Mouse (Mus musculus) spleen, adult 2 months (tissue): ENCODE results near the gene Pde6h. TPM values are rescaled to one million over a fixed set of nuclear protein-coding genes. Genes with fewer than 3 reads are reported as not detected.
A peak's percentile ranks its signal among the peaks of the same experiment; 100 is the strongest.

Source experiments
- DNase-seq, 2 experiments: peaks; one replicate each; pipeline versions ENCODE4 v3.0.0 to v3.0.0-alpha.2; 2012 to 2021; ENCODE audit warnings: low spot score in 2 of 2, low read depth in 1 of 2
- H3K27ac ChIP-seq: fragments of 200-500 bp; 2 replicates; pipeline ENCODE4 v1.5.1; 2012; ENCODE audit warnings: low read length, inconsistent platforms; ENCODE audit not compliant: insufficient read depth
- H3K27me3 ChIP-seq: fragments of 200-500 bp; 2 replicates; pipeline ENCODE4 v1.6.1; 2012; ENCODE audit warnings: mild to moderate bottlenecking, moderate library complexity, low read length, inconsistent platforms; ENCODE audit not compliant: control insufficient read depth, insufficient read depth
- H3K36me3 ChIP-seq: fragments of 200-500 bp; 2 replicates; pipeline ENCODE4 v1.6.1; 2012; ENCODE audit warnings: mild to moderate bottlenecking, low read length, inconsistent platforms; ENCODE audit not compliant: control insufficient read depth, insufficient read depth
- H3K4me1 ChIP-seq: fragments of 200-500 bp; 2 replicates; pipeline ENCODE4 v1.6.1; 2011; ENCODE audit warnings: inconsistent platforms; ENCODE audit not compliant: control insufficient read depth, insufficient read depth, insufficient read length
- H3K4me3 ChIP-seq: fragments of 200-500 bp; 2 replicates; pipeline ENCODE4 v1.5.1; 2011; ENCODE audit warnings: mild to moderate bottlenecking, inconsistent platforms; ENCODE audit not compliant: insufficient read depth, insufficient read length; ENCODE audit errors: extremely low read depth
- CTCF ChIP-seq: fragments of 200-500 bp; IDR thresholded peaks from 2 replicates; pipeline ENCODE4 v1.5.1; 2011; ENCODE audit warnings: mild to moderate bottlenecking, inconsistent platforms; ENCODE audit not compliant: insufficient read depth, insufficient read length, insufficient replicate concordance; ENCODE audit errors: extremely low read depth
- POLR2A ChIP-seq: fragments of 200-500 bp; IDR thresholded peaks from 2 replicates; pipeline ENCODE4 v1.6.1; 2011; ENCODE audit warnings: low read depth, low read length, inconsistent platforms
- WGBS: fragments of 180-500 bp; shearing (Covaris S2); methylation state at CpG from one replicate; pipeline ENCODE4 v1.1.7; 2018; 5-methylcytosine and 5-hydroxymethylcytosine counted together
- polyA plus RNA-seq: library from polyadenylated mRNA; depleted of rRNA; stranded (reverse); fragments of >200 nt; gene quantifications from 2 replicates; pipeline ENCODE4 v1.2.3, GENCODE M21; 2012

Gene Pde6h
- polyA plus RNA-seq, 1 experiment: 0.01 TPM

GRCm38 (mm10) chr6:136898954-136899353 lies 24.7 kb upstream of the Pde6h start:
- WGBS: 5% methylated on average over 2 of the region's 2 CpGs
- H3K27ac ChIP-seq: no peak overlapping the region
- H3K36me3 ChIP-seq: no peaks in the 10 kb centered on the region
- TF ChIP-seq POLR2A: no peak
- DNase-seq: peak in 1 of 2 experiments; percentile 14
- H3K27me3 ChIP-seq: no peaks in the 10 kb centered on the region
- H3K4me3 ChIP-seq: no peak overlapping the region
- H3K4me1 ChIP-seq: no peaks in the 10 kb centered on the region

GRCm38 (mm10) chr6:136900369-136901009 lies 23.1 kb upstream of the Pde6h start:
- 24% methylated on average over 4 of the region's 4 CpGs for WGBS
- Histone ChIP-seq H3K27me3 (no peaks in the 10 kb centered on the region), H3K36me3 (no peaks in the 10 kb centered on the region), H3K4me1 (no peaks in the 10 kb centered on the region), H3K27ac (no peak overlapping the region), H3K4me3 (no peak overlapping the region)
- TF ChIP-seq POLR2A (no peak), CTCF (no peak)
- no peak for DNase-seq

GRCm38 (mm10) chr6:136901010-136901409 lies 22.6 kb upstream of the Pde6h start:
- Histone ChIP-seq H3K4me1 (no peaks in the 10 kb centered on the region), H3K36me3 (no peaks in the 10 kb centered on the region), H3K27me3 (no peaks in the 10 kb centered on the region), H3K4me3 (no peak overlapping the region), H3K27ac (no peak overlapping the region)
- WGBS: 31% methylated on average over 2 of the region's 2 CpGs
- TF ChIP-seq CTCF: no peak
- TF ChIP-seq POLR2A: no peak
- no peak for DNase-seq

- no peak for DNase-seq
- Histone ChIP-seq H3K4me3 (no peak overlapping the region), H3K36me3 (peaks cover 2% of the 10 kb centered on the region; the same call in 1 of the 2 replicates), H3K4me1 (no peaks in the 10 kb centered on the region; the same call in 1 of the 2 replicates), H3K27ac (no peak overlapping the region), H3K27me3 (no peaks in the 10 kb centered on the region)
- TF ChIP-seq POLR2A (no peak), CTCF (no peak)
- WGBS: 34% methylated on average over 9 of the region's 9 CpGs
Measured at GRCm38 (mm10) chr6:136902527-136902926, 21.1 kb upstream of the Pde6h start.

- H3K27me3 ChIP-seq: no peaks in the 10 kb centered on the region
- H3K36me3 ChIP-seq: peaks cover 6% of the 10 kb centered on the region; the same call in 1 of the 2 replicates
- no peak overlapping the region for H3K4me3 ChIP-seq
- DNase-seq: no peak
- 64% methylated on average over 8 of the region's 8 CpGs for WGBS
- no peak overlapping the region for H3K27ac ChIP-seq
- no peaks in the 10 kb centered on the region; the same call in 1 of the 2 replicates for H3K4me1 ChIP-seq
- TF ChIP-seq POLR2A (no peak), CTCF (no peak)
Measured at GRCm38 (mm10) chr6:136903885-136904470, 19.7 kb upstream of the Pde6h start.

- Histone ChIP-seq H3K4me3 (no peak overlapping the region), H3K27me3 (no peaks in the 10 kb centered on the region), H3K4me1 (no peaks in the 10 kb centered on the region; the same call in 1 of the 2 replicates), H3K36me3 (peaks cover 12% of the 10 kb centered on the region), H3K27ac (no peak overlapping the region)
- WGBS: 67% methylated on average over 19 of the region's 19 CpGs
- DNase-seq: no peak
- TF ChIP-seq POLR2A (no peak), CTCF (no peak)
Measured at GRCm38 (mm10) chr6:136906283-136906936, 17.2 kb upstream of the Pde6h start.

GRCm38 (mm10) chr6:136906937-136907293 lies 16.7 kb upstream of the Pde6h start:
- 82% methylated on average over 10 of the region's 10 CpGs for WGBS

More at GRCm38 (mm10) chr6:136906937-136907293, 16.7 kb upstream of the Pde6h start:
- no peak for DNase-seq
- TF ChIP-seq CTCF: no peak
- TF ChIP-seq POLR2A: no peak
- Histone ChIP-seq H3K4me1 (no peaks in the 10 kb centered on the region; the same call in 1 of the 2 replicates), H3K27me3 (no peaks in the 10 kb centered on the region), H3K4me3 (no peak overlapping the region), H3K36me3 (peaks cover 12% of the 10 kb centered on the region), H3K27ac (no peak overlapping the region)
